Mouse (Mus musculus): Measurements from ENCODE around the gene Gm28043.
"Not testable (repeated sequence)": the region's sequence is repeated elsewhere in the genome, so short reads cannot be mapped to it uniquely, and the experiment has no call there.

Gm28043 gene

DNA sequence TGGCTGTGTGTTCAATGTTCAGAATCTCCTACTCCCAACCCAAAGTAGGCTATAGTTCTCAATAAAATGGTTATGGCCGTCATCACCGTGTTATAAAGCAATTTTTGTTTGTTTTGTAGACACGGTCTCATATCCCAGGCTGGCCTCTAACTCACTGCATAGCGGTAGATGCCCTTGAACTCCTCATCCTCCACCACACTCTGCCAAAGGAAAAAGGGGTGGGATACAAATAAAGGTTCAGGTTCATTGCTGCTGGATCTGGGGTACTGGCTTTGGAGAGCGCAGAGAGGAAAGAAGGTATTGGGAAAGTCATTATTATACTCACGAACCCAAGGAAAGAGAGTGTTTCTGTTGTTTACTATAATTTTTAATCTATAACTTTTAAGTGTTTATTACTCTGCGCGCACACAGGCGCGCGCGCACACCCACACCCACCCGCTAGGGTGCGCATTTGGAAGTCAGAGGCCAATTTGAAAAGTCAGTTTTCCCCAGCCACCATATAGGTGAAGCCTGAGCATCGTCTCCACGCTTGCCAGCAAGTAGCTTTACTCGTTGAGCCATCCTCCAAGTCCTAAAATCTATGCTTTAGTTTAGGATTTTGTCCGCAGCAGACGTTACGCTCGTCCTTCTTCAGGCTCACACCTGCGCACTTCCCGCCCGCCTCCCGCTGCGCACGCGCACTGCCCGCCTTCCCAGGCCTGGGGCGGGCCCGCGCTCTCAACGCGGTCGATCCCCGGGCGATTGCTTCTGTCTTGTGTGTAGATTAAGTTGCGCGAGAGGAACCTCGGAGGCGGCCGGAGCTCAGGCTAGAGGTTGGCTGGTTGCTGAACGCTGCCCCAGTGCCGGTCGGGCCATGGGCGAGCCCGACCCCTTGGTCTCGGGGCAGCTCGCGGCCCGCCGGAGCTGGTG lies at the start of gene Gm28043, which contains the start of gene Rnf8:
Gene Gm28043, plus strand, starts transcription at position 762 of the 909 bp plus-strand sequence.
Gene Rnf8, plus strand, starts transcription at position 676 of the 909 bp plus-strand sequence.
- DNase-seq (ENCODE audit: low read depth): peak; percentile 83

DNA sequence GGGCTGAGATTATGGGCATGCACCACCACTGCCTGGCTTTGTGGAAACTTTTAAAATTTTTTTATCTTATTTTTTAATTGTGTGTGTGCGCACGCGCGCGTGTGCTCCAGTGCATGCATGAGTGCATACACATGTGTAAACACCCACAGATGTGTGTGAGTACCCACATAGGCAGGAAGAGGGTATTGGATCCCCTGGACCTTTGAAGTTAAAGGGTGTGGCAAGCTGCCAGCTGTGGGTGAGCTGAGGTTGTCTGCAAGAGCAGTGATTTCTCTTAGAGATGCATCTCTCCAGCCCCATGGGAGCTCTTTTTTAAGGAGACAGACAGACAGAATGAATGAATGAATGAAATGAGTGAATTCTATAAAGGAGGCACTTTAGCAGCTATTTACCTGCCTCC lies 49.2 kb upstream of the Gm28043 start:
- no peak for DNase-seq (ENCODE audit: low read depth)

DNA sequence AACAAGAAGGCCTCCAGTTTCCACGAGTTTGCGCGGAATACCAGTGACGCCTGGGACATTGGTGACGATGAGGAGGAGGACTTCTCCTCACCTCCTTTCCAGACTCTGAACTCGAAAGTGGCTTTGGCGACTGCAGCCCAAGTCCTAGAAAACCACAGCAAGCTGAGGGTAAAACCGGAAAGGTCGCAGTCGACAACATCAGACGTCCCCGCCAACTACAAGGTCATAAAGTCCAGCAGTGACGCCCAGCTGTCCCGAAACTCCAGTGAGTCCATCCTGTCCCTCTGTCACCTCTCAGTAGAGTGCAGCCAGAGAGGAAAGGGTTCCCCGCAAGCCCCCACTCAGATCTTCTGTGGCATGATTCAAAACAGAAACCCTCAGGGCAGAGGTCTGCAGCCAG lies 46.2 kb upstream of the Gm28043 start:
- no peak for DNase-seq (ENCODE audit: low read depth)

DNA sequence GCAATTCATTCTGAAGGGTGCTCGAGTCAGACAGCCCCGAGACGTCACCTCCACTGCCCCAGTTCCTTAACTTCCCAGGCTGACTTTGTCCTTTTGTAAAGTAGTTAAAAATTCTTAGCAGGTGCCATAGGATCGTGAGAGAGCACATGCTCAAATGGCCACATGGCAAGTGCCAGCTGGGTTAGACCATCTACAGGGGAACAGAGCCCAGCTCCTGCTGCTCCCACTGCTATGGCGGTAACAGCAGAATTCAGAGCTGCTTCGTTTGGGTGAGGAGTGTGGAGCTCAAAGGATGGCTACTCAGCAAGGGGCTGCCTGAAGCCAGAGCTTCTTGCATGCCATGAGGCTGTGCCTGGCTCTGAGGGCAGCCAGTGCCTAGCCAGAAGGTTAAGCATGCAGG lies 44.8 kb upstream of the Gm28043 start:
- DNase-seq (ENCODE audit: low read depth): no peak

DNA sequence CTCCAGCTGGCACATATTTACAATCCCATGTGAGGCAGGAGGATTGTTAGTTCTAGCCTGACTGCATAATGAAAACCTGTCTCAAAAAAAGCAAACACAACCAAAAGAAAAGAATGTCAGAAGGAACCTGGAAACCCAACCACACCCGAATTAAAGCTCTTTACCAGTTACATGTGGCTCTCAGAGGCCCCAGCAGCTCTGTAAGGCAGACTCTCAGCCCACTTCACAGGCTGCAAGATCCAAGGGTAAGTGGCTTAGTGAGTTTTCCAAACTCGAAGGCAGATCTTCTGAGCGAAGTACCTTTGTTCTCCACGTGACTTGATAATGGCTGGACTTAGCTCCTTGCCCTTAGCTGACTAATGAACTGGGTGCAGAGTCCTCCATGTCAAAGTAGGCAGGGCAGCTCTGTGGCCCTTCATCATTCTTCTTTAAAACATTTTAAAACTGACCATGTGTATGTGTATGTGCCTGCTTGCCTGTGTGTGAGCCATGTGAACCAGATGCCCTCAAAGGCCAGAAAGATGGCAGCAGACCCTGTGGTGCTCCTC lies 35.0 kb upstream of the Gm28043 start:
- no peak for DNase-seq (ENCODE audit: low read depth)

DNA sequence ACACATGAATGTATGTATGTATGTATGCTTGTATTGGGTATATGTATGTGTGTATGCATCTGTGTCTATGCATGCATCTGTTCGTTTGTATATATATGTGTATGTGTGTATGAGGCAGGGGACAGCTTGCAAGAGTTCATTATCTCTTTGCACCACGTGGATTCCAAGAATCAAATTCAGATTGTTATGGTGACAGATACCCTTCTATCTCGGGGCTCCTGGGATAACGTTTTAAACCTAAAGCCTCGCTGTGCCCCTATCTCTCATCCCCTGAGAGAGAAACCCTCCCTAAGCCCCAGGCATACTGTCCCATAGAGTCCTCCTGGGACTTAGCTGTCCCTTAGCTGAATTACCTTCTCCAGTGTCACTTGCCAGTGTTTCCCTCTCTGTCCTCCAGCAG lies 31.1 kb upstream of the Gm28043 start:
- DNase-seq (ENCODE audit: low read depth): no peak

DNA sequence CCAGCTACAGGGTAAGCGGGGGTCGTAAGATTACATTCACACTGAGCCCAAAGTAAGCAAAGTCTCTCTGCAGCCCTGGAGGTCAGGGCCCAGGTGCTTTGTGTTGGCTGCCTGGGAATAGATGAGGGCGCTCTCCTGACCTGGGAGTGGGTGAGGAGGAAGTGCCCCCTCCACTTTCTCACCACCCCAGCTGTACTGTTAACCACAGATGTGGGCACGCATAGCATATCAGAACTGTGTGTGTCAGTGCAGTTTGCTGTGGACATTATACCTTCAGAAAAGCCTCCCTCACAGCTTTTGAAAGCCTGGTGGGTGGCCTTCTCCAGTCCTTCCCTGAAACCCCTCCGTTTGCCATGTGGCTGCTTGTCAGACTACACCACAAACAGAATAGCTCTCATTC lies 30.4 kb upstream of the Gm28043 start:
- no peak for DNase-seq (ENCODE audit: low read depth)

GRCm38 (mm10) chr17:29584737-29585136 lies 29.9 kb upstream of the Gm28043 start:
- DNase-seq (ENCODE audit: low read depth): no peak

- no peak for DNase-seq (ENCODE audit: low read depth)
These were observed 29.2 kb upstream of the Gm28043 start for GRCm38 (mm10) chr17:29585446-29585845.

DNA sequence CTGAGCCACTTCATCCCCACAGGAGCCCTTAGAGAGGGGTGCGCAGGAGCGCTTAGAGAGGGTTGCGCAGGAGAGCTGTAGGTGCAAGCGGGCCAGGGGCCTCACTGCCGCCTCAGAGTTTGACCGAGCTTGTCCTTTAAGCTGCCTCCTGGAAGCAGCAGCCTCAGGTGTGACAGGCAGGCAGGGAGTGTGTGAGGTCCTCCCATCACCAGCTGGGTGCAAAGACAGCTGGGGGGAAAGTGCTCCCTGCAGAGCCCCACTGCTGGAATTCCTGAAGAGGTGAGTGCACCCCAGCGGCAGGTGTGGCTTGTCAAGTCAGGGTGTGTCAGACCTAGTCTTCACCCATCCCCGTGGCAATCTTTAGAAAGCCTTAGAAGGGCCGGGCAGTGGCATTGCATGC lies 27.8 kb upstream of the Gm28043 start:
- no peak for DNase-seq (ENCODE audit: low read depth)

- no peak for DNase-seq (ENCODE audit: low read depth)
These were observed 25.3 kb upstream of the Gm28043 start for GRCm38 (mm10) chr17:29589221-29589898.

- DNase-seq (ENCODE audit: low read depth): no peak
These were observed 18.5 kb upstream of the Gm28043 start for GRCm38 (mm10) chr17:29595891-29596770.

DNA sequence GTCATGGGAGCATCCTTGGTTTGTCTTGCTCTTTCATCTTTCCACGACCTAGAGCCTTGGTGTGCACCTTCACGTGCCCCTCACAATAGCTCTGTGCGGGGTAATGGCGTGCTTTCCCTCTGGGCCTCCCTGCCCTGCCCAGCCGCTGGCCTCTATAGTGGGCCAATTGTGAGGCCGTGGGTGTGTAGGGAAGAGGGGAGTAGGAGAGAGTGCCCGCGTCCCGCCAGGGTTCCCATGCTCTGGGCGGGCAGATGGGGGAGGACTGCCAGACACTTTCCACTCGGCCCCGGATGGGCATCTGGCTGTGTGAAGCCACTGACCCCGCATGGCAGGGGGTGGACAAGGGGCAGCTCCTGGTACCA lies 17.9 kb upstream of the Gm28043 start:
- no peak for DNase-seq (ENCODE audit: low read depth)

- DNase-seq (ENCODE audit: low read depth): no peak
These were observed 15.6 kb upstream of the Gm28043 start for GRCm38 (mm10) chr17:29599051-29599450.

GRCm38 (mm10) chr17:29599537-29599936 lies 15.1 kb upstream of the Gm28043 start:
- DNase-seq (ENCODE audit: low read depth): no peak

GRCm38 (mm10) chr17:29601391-29601790 lies 13.3 kb upstream of the Gm28043 start:
- no peak for DNase-seq (ENCODE audit: low read depth)

- DNase-seq (ENCODE audit: low read depth): peak; percentile 27
These were observed 11.4 kb upstream of the Gm28043 start for GRCm38 (mm10) chr17:29603283-29603682.

GRCm38 (mm10) chr17:29613453-29613852 lies 1.2 kb upstream of the Gm28043 start:
- not testable (repeated sequence) for DNase-seq (ENCODE audit: low read depth)

DNA sequence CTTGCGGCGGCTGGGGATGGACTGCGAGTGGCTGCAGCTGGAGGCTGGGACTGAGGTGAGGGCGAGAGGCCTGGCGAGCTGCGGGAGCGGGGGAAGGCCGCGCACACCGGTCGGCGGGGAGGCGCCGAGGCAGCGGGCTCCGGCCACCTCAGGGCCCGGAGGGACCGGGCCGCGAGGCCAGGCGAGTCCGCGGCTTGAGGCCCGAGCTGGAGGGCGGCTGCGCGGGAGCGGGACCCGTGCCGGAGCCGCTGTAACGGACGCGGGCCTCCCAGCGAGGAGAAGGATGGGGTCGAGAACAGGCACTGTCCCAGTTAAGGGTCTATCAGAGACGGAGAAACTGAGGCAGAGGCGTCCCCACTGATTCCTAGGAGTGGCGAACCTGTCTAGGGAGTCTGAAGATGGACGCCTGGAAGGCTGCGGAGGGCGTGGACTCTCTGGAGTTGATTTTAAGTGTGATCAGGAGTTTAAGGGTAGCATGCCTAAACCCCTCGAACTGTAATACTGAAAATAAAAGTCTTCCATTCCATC lies 412 bp downstream of the Gm28043 start:
- no peak for DNase-seq (ENCODE audit: low read depth)

DNA sequence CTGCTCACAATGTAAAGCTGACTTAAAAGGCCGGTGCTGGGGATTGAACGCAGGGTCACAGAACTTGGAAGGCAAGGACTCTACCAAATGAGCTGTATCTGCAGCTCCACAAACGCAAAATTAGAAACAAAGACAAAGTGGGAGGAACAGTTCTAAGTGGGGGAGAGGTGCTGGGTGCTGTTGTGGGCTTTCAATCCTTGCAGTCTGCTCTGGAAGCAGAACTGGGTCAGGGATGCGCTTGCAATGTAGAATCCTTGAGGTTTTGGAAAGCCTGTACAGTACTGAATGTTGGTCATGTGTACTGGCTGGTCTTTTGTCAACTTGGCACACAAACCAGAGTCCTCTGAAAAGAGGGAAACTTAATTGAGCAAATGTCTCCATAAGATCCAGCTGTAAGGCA lies 940 bp downstream of the Gm28043 start:
- DNase-seq (ENCODE audit: low read depth): no peak

DNA sequence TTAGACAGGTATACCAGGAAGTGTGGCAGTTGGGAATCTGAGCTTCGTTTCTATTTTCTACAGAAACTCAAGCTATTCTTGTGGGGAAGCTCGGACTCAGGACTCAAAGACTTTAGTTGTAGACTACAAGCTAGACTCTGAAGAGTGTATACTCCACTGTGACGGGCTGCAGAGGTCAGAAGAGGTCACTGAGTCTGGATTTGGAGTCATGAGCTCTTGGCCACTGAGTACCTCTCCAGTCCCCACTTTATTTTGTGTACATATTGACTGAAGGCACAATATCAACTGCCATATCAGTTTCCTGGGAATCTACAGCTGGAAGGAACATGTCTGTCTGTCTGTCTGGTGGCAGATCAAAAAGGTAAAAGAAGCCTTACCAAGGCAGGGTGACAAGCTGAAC lies 4.6 kb downstream of the Gm28043 start:
- DNase-seq (ENCODE audit: low read depth): no peak

- DNase-seq (ENCODE audit: low read depth): no peak
These were observed 8.8 kb downstream of the Gm28043 start for GRCm38 (mm10) chr17:29623488-29623887.

Data from fibroblast of lung, adult 2 months (primary cell).